Mouse (Mus musculus) liver, adult 2 months (tissue): ENCODE results near the gene Fem1a.

Experiments used
- CTCF ChIP-seq: fragments of 200-500 bp; IDR thresholded peaks from 2 replicates; pipeline ENCODE4 v1.5.1; 2011; ENCODE audit warnings: low read depth, low read length, control low read depth
- POLR2A ChIP-seq: fragments of 200-500 bp; IDR thresholded peaks from 2 replicates; pipeline ENCODE4 v1.6.1; 2011; ENCODE audit warnings: low read length, control low read depth; ENCODE audit not compliant: insufficient read depth; ENCODE audit errors: extremely low read depth

GRCm38 (mm10) chr17:56233389-56233788 is 23.2 kb upstream of the Fem1a start:
- TF ChIP-seq POLR2A (no peak), CTCF (no peak)
